In genomic region chr11:109678291-109678690, GRCm38 (mm10) we compare ENCODE assay signal across 10 mouse cellular contexts.
"Had no signal": no experiment of that assay in that cellular context is flagged by ENCODE, and none has a peak within 500 bp of the region (broad histone marks: within the 10 kb centered on the region; RNA-seq: fewer than 3 reads in every experiment).

No protein-coding gene starts in this region.

- DNase-seq: kidney, adult 8-10 months; kidney, postnatal 36 days; layer of hippocampus, adult 9-11 months; layer of hippocampus, postnatal 36 days; liver; liver, embryonic 13.5 days; liver, postnatal 0 days; midbrain, embryonic 14.5 days; right cerebral cortex, postnatal 25 days; thymus, postnatal 36 days had no signal
